Mouse (Mus musculus): ENCODE measurements around the gene Ghr.

GRCm38 (mm10) chr15:3281216-3281615 lies 302.1 kb downstream of the Ghr start:
- no peak for TF ChIP-seq CTCF (IDR thresholded peaks at IDR 0.05; ENCODE audit: extremely low read depth, insufficient read length, insufficient replicate concordance, low read depth, low read length)
- TF ChIP-seq POLR2A (IDR thresholded peaks at IDR 0.05; ENCODE audit: low read depth, low read length) = no peak

Data from small intestine, adult 2 months (tissue).